8 mouse cellular contexts compared by ENCODE assay signal in the genomic region with DNA sequence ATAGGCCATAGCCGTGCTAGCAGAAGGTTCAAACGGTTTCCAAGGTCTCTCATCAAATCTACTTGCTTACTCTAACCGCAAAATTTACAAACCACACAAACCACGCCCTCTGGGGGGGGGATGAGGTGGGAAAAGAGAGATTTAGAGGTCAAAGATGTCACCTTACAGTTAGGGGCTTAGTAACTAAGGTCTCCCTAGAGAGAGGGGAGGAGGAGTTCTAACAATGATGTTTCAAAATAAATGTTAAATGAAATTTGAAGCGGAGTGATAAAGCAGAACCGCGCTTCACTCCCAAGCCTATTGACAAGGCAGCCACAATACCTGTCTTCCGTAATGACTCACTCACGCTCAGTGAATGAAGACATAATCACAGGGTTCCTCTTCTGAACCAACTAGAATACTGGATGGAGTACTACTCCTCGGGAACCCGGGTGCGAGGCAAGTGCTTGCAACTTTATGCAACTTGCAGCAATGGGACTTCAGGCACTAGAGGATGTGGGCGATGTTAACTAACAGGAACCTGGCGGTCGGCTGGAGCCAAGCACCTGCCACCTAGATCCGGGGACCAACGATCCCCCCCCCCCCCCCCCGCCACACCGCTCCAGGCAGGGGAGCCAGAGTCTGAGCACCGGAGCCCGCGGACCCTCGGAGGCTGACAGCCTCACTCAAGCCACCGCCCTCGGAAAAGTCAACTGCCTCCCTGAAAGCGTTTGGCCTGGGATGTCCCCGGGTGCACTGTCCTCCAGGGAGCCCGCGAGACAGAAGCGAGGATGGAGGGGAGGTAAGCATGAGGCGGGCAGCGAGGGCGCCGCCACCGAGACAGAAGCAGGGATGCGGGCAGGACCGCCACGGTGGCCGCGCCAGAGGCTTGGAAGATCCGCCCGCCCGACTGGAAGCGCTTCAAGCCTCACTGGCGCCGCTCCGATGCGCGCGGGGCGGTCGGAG. TPM values are rescaled to one million over a fixed set of nuclear protein-coding genes. Genes with fewer than 3 reads are reported as not detected.
DNase-seq lines count a peak whose midpoint lies in the region; ATAC-seq and TF ChIP-seq lines count a peak whose summit lies in the region.

No protein-coding gene starts in this region.

- no peaks in the 10 kb centered on the region for H3K79me2 ChIP-seq in heart, adult 2 months (replicated peaks; ENCODE audit: control insufficient read depth, insufficient read depth, low read length)

- peak in 1 of 2 experiments; percentile 30 for DNase-seq in heart, adult 2 months
- DNase-seq in heart, adult 8-10 months (ENCODE audit: low spot score), result no peak
- DNase-seq in brain, adult 2 months (ENCODE audit: low read depth, low spot score), result peak; percentile 69
- DNase-seq in forebrain, embryonic 10.5 days (ENCODE audit: extremely low spot score, low spot score), result no peak
- peak; percentile 52 for DNase-seq in hindbrain, postnatal 0 days (ENCODE audit: low spot score)
- peak in 1 of 3 experiments; percentile 49 for DNase-seq in liver, embryonic 14.5 days (ENCODE audit: low read depth in 3 of 3, low spot score in 3 of 3)
- DNase-seq in natural killer cell, adult 2 months (ENCODE audit: low spot score in 2 of 2), result peak; percentile 70 to 81
- peak; percentile 83 for DNase-seq in thymus, postnatal 25 days

- TF ChIP-seq CTCF in heart, adult 2 months (IDR thresholded peaks at IDR 0.05), result no peak
- TF ChIP-seq CTCF in hindbrain, postnatal 0 days (IDR thresholded peaks at IDR 0.05; ENCODE audit: low read depth), result peak; percentile 7; the same call in 1 of the 2 replicates
- TF ChIP-seq CTCF in liver, embryonic 14.5 days (IDR thresholded peaks at IDR 0.05; ENCODE audit: low read depth), result no peak

- H3K4me1 ChIP-seq in heart, adult 2 months (ENCODE audit: control insufficient read depth, insufficient read depth, low read length), result no peaks in the 10 kb centered on the region; the same call in 1 of the 2 replicates
- peaks cover 20% of the 10 kb centered on the region for H3K4me1 ChIP-seq in forebrain, embryonic 10.5 days
- H3K4me1 ChIP-seq in hindbrain, postnatal 0 days (ENCODE audit: insufficient read depth, low read length), result peaks cover 5% of the 10 kb centered on the region
- H3K4me1 ChIP-seq in liver, embryonic 14.5 days (replicated peaks; ENCODE audit: control insufficient read depth in 2 of 2, insufficient read depth in 2 of 2, low read length in 1 of 2), result peaks cover 4 to 8% of the 10 kb centered on the region in 2 experiments

- peak; percentile 81 for ATAC-seq in hindbrain, postnatal 0 days
- peak; percentile 68 for ATAC-seq in liver, embryonic 14.5 days (ENCODE audit: insufficient read depth)

- H3K4me2 ChIP-seq in hindbrain, postnatal 0 days (ENCODE audit: low read depth, low read length), result peak overlapping the region; percentile 88
- H3K4me2 ChIP-seq in liver, embryonic 14.5 days (ENCODE audit: low read depth), result peak overlapping the region; percentile 91

- no peaks in the 10 kb centered on the region for H3K27me3 ChIP-seq in heart, adult 2 months (ENCODE audit: control insufficient read depth, insufficient read depth, low read length)
- H3K27me3 ChIP-seq in forebrain, embryonic 10.5 days (ENCODE audit: poor library complexity, severe bottlenecking), result peaks cover 17% of the 10 kb centered on the region
- no peaks in the 10 kb centered on the region for H3K27me3 ChIP-seq in hindbrain, postnatal 0 days (ENCODE audit: insufficient read depth, low read length)
- H3K27me3 ChIP-seq in liver, embryonic 14.5 days (ENCODE audit: control insufficient read depth, insufficient read depth, low read length), result no peaks in the 10 kb centered on the region

- peak overlapping the region; percentile 79 for H3K9ac ChIP-seq in heart, adult 2 months (ENCODE audit: low read depth, low read length)
- H3K9ac ChIP-seq in hindbrain, postnatal 0 days (replicated peaks; ENCODE audit: low read length), result peak overlapping the region; percentile 76
- peak overlapping the region; percentile 84 for H3K9ac ChIP-seq in liver, embryonic 14.5 days (replicated peaks)

- H3K36me3 ChIP-seq in heart, adult 2 months (ENCODE audit: control insufficient read depth, insufficient read depth, low read length), result peaks cover 2% of the 10 kb centered on the region; the same call in 1 of the 2 replicates
- H3K36me3 ChIP-seq in forebrain, embryonic 10.5 days (replicated peaks), result no peaks in the 10 kb centered on the region
- H3K36me3 ChIP-seq in hindbrain, postnatal 0 days (ENCODE audit: insufficient read depth, low read length), result no peaks in the 10 kb centered on the region
- H3K36me3 ChIP-seq in liver, embryonic 14.5 days (replicated peaks; ENCODE audit: control insufficient read depth, insufficient read depth, low read depth), result no peaks in the 10 kb centered on the region

- peak overlapping the region; percentile 90 for H3K4me3 ChIP-seq in heart, adult 2 months
- H3K4me3 ChIP-seq in forebrain, embryonic 10.5 days, result peak overlapping the region; percentile 81
- H3K4me3 ChIP-seq in hindbrain, postnatal 0 days (ENCODE audit: low read length), result peak overlapping the region; percentile 93
- peak overlapping the region; percentile 82 to 84 for H3K4me3 ChIP-seq in liver, embryonic 14.5 days (ENCODE audit: insufficient read depth in 1 of 2, low read depth in 2 of 2, low read length in 2 of 2)

- H3K9me3 ChIP-seq in forebrain, embryonic 10.5 days, result no peaks in the 10 kb centered on the region
- H3K9me3 ChIP-seq in hindbrain, postnatal 0 days (ENCODE audit: low read length), result no peaks in the 10 kb centered on the region
- H3K9me3 ChIP-seq in liver, embryonic 14.5 days (ENCODE audit: control insufficient read depth, low read length), result no peaks in the 10 kb centered on the region

- no peak for TF ChIP-seq POLR2A in heart, adult 2 months (IDR thresholded peaks at IDR 0.05; ENCODE audit: insufficient read depth, low read depth, low read length)

- no peak for TF ChIP-seq EP300 in heart, adult 2 months (IDR thresholded peaks at IDR 0.05; ENCODE audit: insufficient read depth, low read depth, low read length)
- no peak for TF ChIP-seq EP300 in liver, embryonic 14.5 days (IDR thresholded peaks at IDR 0.05; ENCODE audit: low read depth)

- 1% methylated on average over 52 of the region's 52 CpGs for WGBS in heart, adult 2 months
- WGBS in forebrain, embryonic 10.5 days, result 2% methylated on average over 50 of the region's 52 CpGs
- WGBS in hindbrain, postnatal 0 days, result 2% methylated on average over 51 of the region's 52 CpGs
- WGBS in liver, embryonic 14.5 days (ENCODE audit: insufficient replicate concordance), result under 1% methylated on average over 50 of the region's 52 CpGs

- intact Hi-C loops in heart, adult 2 months (cut with DNase I), result no loop called here

- peak overlapping the region; percentile 89 for H3K27ac ChIP-seq in heart, adult 2 months
- H3K27ac ChIP-seq in forebrain, embryonic 10.5 days, result peak overlapping the region; percentile 90
- H3K27ac ChIP-seq in hindbrain, postnatal 0 days, result peak overlapping the region; percentile 93
- peak overlapping the region; percentile 41 for H3K27ac ChIP-seq in liver, embryonic 14.5 days

RNA-seq across cellular contexts. Expression of a gene that starts 0.7 kb away (rescaled TPM):
- total RNA-seq in heart, adult 2 months (2021), result 10 to 100 TPM; 64.9 to 68.9 TPM
- polyA plus RNA-seq in heart, adult 2 months (2012; rRNA removed), result 38.6 and 88.3 TPM in 2 replicates
- total RNA-seq in heart, adult 8-10 months (2022), result 100 to 1,000 TPM in 1 of 4 experiments, 10 to 100 TPM in 3; 69.5 to 108 (median 85.9) TPM
- polyA plus RNA-seq in forebrain, embryonic 10.5 days (2016; fragmentation: Nextera tagmentation; extraction: Ambion mirVana), result 9.9 and 10.3 TPM in 2 replicates
- total RNA-seq in hindbrain, postnatal 0 days (2014; rRNA removed), result 15.6 and 20.8 TPM in 2 replicates
- 13.2 and 13.4 TPM in 2 replicates for polyA plus RNA-seq in hindbrain, postnatal 0 days (2015; fragmentation: Nextera tagmentation; extraction: Ambion mirVana)
- 4.3 and 4.9 TPM in 2 replicates for polyA plus RNA-seq in liver, embryonic 14.5 days (2012; rRNA removed)
- polyA plus RNA-seq in liver, embryonic 14.5 days (2014; fragmentation: Nextera tagmentation; extraction: Ambion mirVana), result 10.0 and 10.2 TPM in 2 replicates

RNA-seq across cellular contexts. Expression of a gene that starts 0.7 kb away (rescaled TPM):
- 1 to 10 TPM; 1.7 to 2.0 TPM for total RNA-seq in heart, adult 2 months (2021)
- 0.31 and 0.59 TPM in 2 replicates for polyA plus RNA-seq in heart, adult 2 months (2012; rRNA removed)
- 1 to 10 TPM in 3 of 4 experiments, under 1 TPM in 1; 0.92 to 2.3 (median 1.4) TPM for total RNA-seq in heart, adult 8-10 months (2022)
- 0.92 and 0.98 TPM in 2 replicates for polyA plus RNA-seq in forebrain, embryonic 10.5 days (2016; fragmentation: Nextera tagmentation; extraction: Ambion mirVana)
- 2.2 and 2.4 TPM in 2 replicates for total RNA-seq in hindbrain, postnatal 0 days (2014; rRNA removed)
- 2.1 and 2.3 TPM in 2 replicates for polyA plus RNA-seq in hindbrain, postnatal 0 days (2015; fragmentation: Nextera tagmentation; extraction: Ambion mirVana)
- polyA plus RNA-seq in liver, embryonic 14.5 days (2012; rRNA removed), result 0.12 and 0.33 TPM in 2 replicates
- 0.25 and 0.44 TPM in 2 replicates for polyA plus RNA-seq in liver, embryonic 14.5 days (2014; fragmentation: Nextera tagmentation; extraction: Ambion mirVana)

RNA-seq across cellular contexts. Expression of a gene that starts 8.8 kb away (rescaled TPM):
- total RNA-seq in heart, adult 2 months (2021), result 10 to 100 TPM in 1 of 2 experiments, 1 to 10 TPM in 1; 8.4 to 11.7 TPM
- 3.7 and 6.6 TPM in 2 replicates for polyA plus RNA-seq in heart, adult 2 months (2012; rRNA removed)
- 10 to 100 TPM in 2 of 4 experiments, 1 to 10 TPM in 2; 9.4 to 12.7 (median 11.1) TPM for total RNA-seq in heart, adult 8-10 months (2022)
- polyA plus RNA-seq in forebrain, embryonic 10.5 days (2016; fragmentation: Nextera tagmentation; extraction: Ambion mirVana), result 23.9 and 25.6 TPM in 2 replicates
- total RNA-seq in hindbrain, postnatal 0 days (2014; rRNA removed), result 3.2 and 7.4 TPM in 2 replicates
- 20.1 and 21.3 TPM in 2 replicates for polyA plus RNA-seq in hindbrain, postnatal 0 days (2015; fragmentation: Nextera tagmentation; extraction: Ambion mirVana)
- 5.4 and 10.0 TPM in 2 replicates for polyA plus RNA-seq in liver, embryonic 14.5 days (2012; rRNA removed)
- polyA plus RNA-seq in liver, embryonic 14.5 days (2014; fragmentation: Nextera tagmentation; extraction: Ambion mirVana), result 12.8 and 13.2 TPM in 2 replicates

RNA-seq across cellular contexts. Expression of a gene that starts 42.7 kb away (rescaled TPM):
- 100 to 1,000 TPM; 189 to 236 TPM for total RNA-seq in heart, adult 2 months (2021)
- 83.5 and 173 TPM in 2 replicates for polyA plus RNA-seq in heart, adult 2 months (2012; rRNA removed)
- total RNA-seq in heart, adult 8-10 months (2022), result 100 to 1,000 TPM; 220 to 268 (median 246) TPM
- polyA plus RNA-seq in forebrain, embryonic 10.5 days (2016; fragmentation: Nextera tagmentation; extraction: Ambion mirVana), result 15.0 and 16.2 TPM in 2 replicates
- 37.5 and 47.2 TPM in 2 replicates for total RNA-seq in hindbrain, postnatal 0 days (2014; rRNA removed)
- polyA plus RNA-seq in hindbrain, postnatal 0 days (2015; fragmentation: Nextera tagmentation; extraction: Ambion mirVana), result 46.5 and 52.1 TPM in 2 replicates
- polyA plus RNA-seq in liver, embryonic 14.5 days (2012; rRNA removed), result 8.9 and 10.4 TPM in 2 replicates
- 24.9 and 26.3 TPM in 2 replicates for polyA plus RNA-seq in liver, embryonic 14.5 days (2014; fragmentation: Nextera tagmentation; extraction: Ambion mirVana)

RNA-seq across cellular contexts. Expression of a gene that starts 43.1 kb away (rescaled TPM):
- total RNA-seq in heart, adult 2 months (2021), result 10 to 100 TPM in 1 of 2 experiments, 1 to 10 TPM in 1; 7.8 to 12.4 TPM
- 16.5 and 30.6 TPM in 2 replicates for polyA plus RNA-seq in heart, adult 2 months (2012; rRNA removed)
- 10 to 100 TPM; 11.2 to 13.4 (median 12.9) TPM for total RNA-seq in heart, adult 8-10 months (2022)
- 31.1 and 33.5 TPM in 2 replicates for polyA plus RNA-seq in forebrain, embryonic 10.5 days (2016; fragmentation: Nextera tagmentation; extraction: Ambion mirVana)
- total RNA-seq in hindbrain, postnatal 0 days (2014; rRNA removed), result 23.1 and 23.5 TPM in 2 replicates
- 20.4 and 25.2 TPM in 2 replicates for polyA plus RNA-seq in hindbrain, postnatal 0 days (2015; fragmentation: Nextera tagmentation; extraction: Ambion mirVana)
- polyA plus RNA-seq in liver, embryonic 14.5 days (2012; rRNA removed), result 7.4 and 10.8 TPM in 2 replicates
- 10.4 and 12.1 TPM in 2 replicates for polyA plus RNA-seq in liver, embryonic 14.5 days (2014; fragmentation: Nextera tagmentation; extraction: Ambion mirVana)

Comparison
In these comparisons a context has a peak if more than half of its experiments do, and no peak if none do; other contexts are left out.
1. DNase-seq: peak in brain, adult 2 months (single experiment), hindbrain, postnatal 0 days (single experiment), natural killer cell, adult 2 months (2 of 2) and thymus, postnatal 25 days (single experiment); none in heart, adult 8-10 months (single experiment) and forebrain, embryonic 10.5 days (single experiment).
2. H3K27ac ChIP-seq: peak in every context shown above with its lines; median percentile 93 in hindbrain, postnatal 0 days; 90 in forebrain, embryonic 10.5 days; 89 in heart, adult 2 months; 41 in liver, embryonic 14.5 days.
3. Peak in every context shown above with its lines, with median percentiles within 50 percentile points of each other: H3K4me3 ChIP-seq and H3K9ac ChIP-seq.